Mouse (Mus musculus): Measurements from ENCODE around the gene Poc1a. TPM values are rescaled to one million over a fixed set of nuclear protein-coding genes. Genes with fewer than 3 reads are reported as not detected.

The Poc1a gene
- polyA plus RNA-seq, 1 experiment from 2014 or later = 7.0 TPM

- Histone ChIP-seq H3K4me1 (peaks cover 24% of the 10 kb centered on the region), H3K27me3 (replicated peaks) (no peaks in the 10 kb centered on the region), H3K9ac (replicated peaks) (no peak overlapping the region), H3K36me3 (no peaks in the 10 kb centered on the region), H3K9me3 (replicated peaks) (no peaks in the 10 kb centered on the region), H3K4me2 (no peak overlapping the region), H3K27ac (replicated peaks) (no peak overlapping the region), H3K4me3 (replicated peaks) (no peak overlapping the region)
- 38% methylated on average over 11 of the region's 11 CpGs for WGBS
- no peak for ATAC-seq (ENCODE audit: low FRiP score)
These were observed 114.1 kb downstream of the Poc1a start for GRCm38 (mm10) chr9:106394649-106395602.

GRCm38 (mm10) chr9:106397733-106398132 lies 116.9 kb downstream of the Poc1a start:
- ATAC-seq (ENCODE audit: low FRiP score) = no peak
- no peak overlapping the region for H3K4me3 ChIP-seq (replicated peaks)
- H3K9ac ChIP-seq (replicated peaks) = no peak overlapping the region
- peaks cover 12% of the 10 kb centered on the region for H3K4me1 ChIP-seq
- H3K4me2 ChIP-seq = no peak overlapping the region
- no peaks in the 10 kb centered on the region for H3K9me3 ChIP-seq (replicated peaks)
- WGBS = 83% methylated on average over 4 of the region's 4 CpGs
- no peaks in the 10 kb centered on the region for H3K27me3 ChIP-seq (replicated peaks)
- no peak overlapping the region for H3K27ac ChIP-seq (replicated peaks)
- H3K36me3 ChIP-seq = no peaks in the 10 kb centered on the region

GRCm38 (mm10) chr9:106398667-106399311 lies 117.9 kb downstream of the Poc1a start:
- no peak for ATAC-seq (ENCODE audit: low FRiP score)
- no peak overlapping the region for H3K27ac ChIP-seq (replicated peaks)
- no peak overlapping the region for H3K9ac ChIP-seq (replicated peaks)
- H3K36me3 ChIP-seq = no peaks in the 10 kb centered on the region
- H3K9me3 ChIP-seq (replicated peaks) = no peaks in the 10 kb centered on the region
- H3K27me3 ChIP-seq (replicated peaks) = no peaks in the 10 kb centered on the region
- peaks cover 12% of the 10 kb centered on the region for H3K4me1 ChIP-seq
- no peak overlapping the region for H3K4me3 ChIP-seq (replicated peaks)
- no peak overlapping the region for H3K4me2 ChIP-seq
- WGBS = 83% methylated on average over 9 of the region's 9 CpGs

GRCm38 (mm10) chr9:106399808-106400207 lies 118.9 kb downstream of the Poc1a start:
- Histone ChIP-seq H3K4me1 (peaks cover 9% of the 10 kb centered on the region), H3K4me3 (replicated peaks) (no peak overlapping the region), H3K27ac (replicated peaks) (no peak overlapping the region), H3K4me2 (no peak overlapping the region), H3K27me3 (replicated peaks) (no peaks in the 10 kb centered on the region), H3K36me3 (no peaks in the 10 kb centered on the region), H3K9me3 (replicated peaks) (no peaks in the 10 kb centered on the region), H3K9ac (replicated peaks) (no peak overlapping the region)
- no peak for ATAC-seq (ENCODE audit: low FRiP score)
- 76% methylated on average over 3 of the region's 3 CpGs for WGBS

Other genes with a start within 250 kb of the Poc1a start
- 1.2 and 3.5 TPM in 2 replicates for gene Col6a4, start 184.3 kb upstream of the Poc1a start, polyA plus RNA-seq (2015; fragmentation: Nextera tagmentation; extraction: Ambion mirVana)
- gene Glyctk, start 122.9 kb upstream of the Poc1a start, polyA plus RNA-seq (2015; fragmentation: Nextera tagmentation; extraction: Ambion mirVana) = 2.3 and 2.7 TPM in 2 replicates
- gene Wdr82, start 110.1 kb upstream of the Poc1a start, polyA plus RNA-seq (2015; fragmentation: Nextera tagmentation; extraction: Ambion mirVana) = 28.6 and 32.1 TPM in 2 replicates
- 16.9 and 20.5 TPM in 2 replicates for gene Ppm1m, start 81.3 kb upstream of the Poc1a start, polyA plus RNA-seq (2015; fragmentation: Nextera tagmentation; extraction: Ambion mirVana)
- gene Twf2, start 78.0 kb upstream of the Poc1a start, polyA plus RNA-seq (2015; fragmentation: Nextera tagmentation; extraction: Ambion mirVana) = 48.1 and 58.2 TPM in 2 replicates
- gene Tlr9, start 58.5 kb upstream of the Poc1a start, polyA plus RNA-seq (2015; fragmentation: Nextera tagmentation; extraction: Ambion mirVana) = 0.05 TPM in 1 of 2 replicates, not detected in the other
- gene Alas1, start 32.4 kb upstream of the Poc1a start, polyA plus RNA-seq (2015; fragmentation: Nextera tagmentation; extraction: Ambion mirVana) = 105 and 107 TPM in 2 replicates
- gene Dusp7, start 87.6 kb downstream of the Poc1a start, polyA plus RNA-seq (2015; fragmentation: Nextera tagmentation; extraction: Ambion mirVana) = 13.9 and 16.4 TPM in 2 replicates
- 656 and 712 TPM in 2 replicates for gene Rpl29, start 148.4 kb downstream of the Poc1a start, polyA plus RNA-seq (2015; fragmentation: Nextera tagmentation; extraction: Ambion mirVana)
- 20.5 and 24.9 TPM in 2 replicates for gene Acy1, start 157.3 kb downstream of the Poc1a start, polyA plus RNA-seq (2015; fragmentation: Nextera tagmentation; extraction: Ambion mirVana)
- 10.0 and 13.6 TPM in 2 replicates for gene Abhd14b, start 166.4 kb downstream of the Poc1a start, polyA plus RNA-seq (2015; fragmentation: Nextera tagmentation; extraction: Ambion mirVana)
- 73.2 and 77.0 TPM in 2 replicates for gene Abhd14a, start 166.6 kb downstream of the Poc1a start, polyA plus RNA-seq (2015; fragmentation: Nextera tagmentation; extraction: Ambion mirVana)
- gene Pcbp4, start 172.2 kb downstream of the Poc1a start, polyA plus RNA-seq (2015; fragmentation: Nextera tagmentation; extraction: Ambion mirVana) = 185 and 222 TPM in 2 replicates
- gene Gpr62, start 184.9 kb downstream of the Poc1a start, polyA plus RNA-seq (2015; fragmentation: Nextera tagmentation; extraction: Ambion mirVana) = 1.1 and 1.4 TPM in 2 replicates
- gene Rrp9, start 194.9 kb downstream of the Poc1a start, polyA plus RNA-seq (2015; fragmentation: Nextera tagmentation; extraction: Ambion mirVana) = 46.4 and 47.8 TPM in 2 replicates
- 0.86 and 3.6 TPM in 2 replicates for gene Parp3, start 195.9 kb downstream of the Poc1a start, polyA plus RNA-seq (2015; fragmentation: Nextera tagmentation; extraction: Ambion mirVana)
- gene Iqcf1, start 218.9 kb downstream of the Poc1a start, polyA plus RNA-seq (2015; fragmentation: Nextera tagmentation; extraction: Ambion mirVana) = not detected in 2 replicates
- gene Iqcf5, start 233.5 kb downstream of the Poc1a start, polyA plus RNA-seq (2015; fragmentation: Nextera tagmentation; extraction: Ambion mirVana) = not detected in 2 replicates